Mouse (Mus musculus) MN1 (cell line): ENCODE results near the gene Gm10282.
A peak's percentile ranks its signal among the peaks of the same experiment; 100 is the strongest.

Experiments used
- DNase-seq: peaks from one replicate; pipeline ENCODE4 v3.0.0-alpha.2; 2016; ENCODE audit warnings: low spot score

The Gm10282 gene

GRCm38 (mm10) chr8:72323131-72323725, 18.2 kb upstream of the Gm10282 start:
- DNase-seq: no peak

- DNase-seq: no peak
Observed at GRCm38 (mm10) chr8:72322471-72322889, 17.4 kb upstream of the Gm10282 start.

- no peak for DNase-seq
Observed at GRCm38 (mm10) chr8:72321635-72322441, 16.8 kb upstream of the Gm10282 start.

- DNase-seq: no peak
Observed at GRCm38 (mm10) chr8:72320803-72321583, 15.9 kb upstream of the Gm10282 start.

GRCm38 (mm10) chr8:72319921-72320802, 15.1 kb upstream of the Gm10282 start:
- no peak for DNase-seq

GRCm38 (mm10) chr8:72319397-72319796, 14.3 kb upstream of the Gm10282 start:
- DNase-seq: no peak

GRCm38 (mm10) chr8:72318801-72319322, 13.8 kb upstream of the Gm10282 start, which contains the start of gene Klf2:
Gene Klf2 (plus strand): TSS chr8:72319033.
- DNase-seq: peak; percentile 97

- no peak for DNase-seq
Observed at GRCm38 (mm10) chr8:72317741-72318301, 12.8 kb upstream of the Gm10282 start.

- DNase-seq: no peak
Observed at GRCm38 (mm10) chr8:72316053-72316695, 11.1 kb upstream of the Gm10282 start.

- no peak for DNase-seq
Observed at GRCm38 (mm10) chr8:72312926-72313518, 8.0 kb upstream of the Gm10282 start.

GRCm38 (mm10) chr8:72310849-72311506, 5.9 kb upstream of the Gm10282 start:
- peak; percentile 90 for DNase-seq

- no peak for DNase-seq
Observed at GRCm38 (mm10) chr8:72308276-72308675, 3.2 kb upstream of the Gm10282 start.

- DNase-seq: no peak
Observed at GRCm38 (mm10) chr8:72306913-72307312, 1.9 kb upstream of the Gm10282 start.

- DNase-seq: no peak
Observed at GRCm38 (mm10) chr8:72303633-72304032, 1.4 kb downstream of the Gm10282 start.

- no peak for DNase-seq
Observed at GRCm38 (mm10) chr8:72302986-72303612, 2.0 kb downstream of the Gm10282 start.

GRCm38 (mm10) chr8:72301497-72301896, 3.6 kb downstream of the Gm10282 start:
- no peak for DNase-seq

GRCm38 (mm10) chr8:72300654-72301400, 4.2 kb downstream of the Gm10282 start:
- no peak for DNase-seq

- no peak for DNase-seq
Observed at GRCm38 (mm10) chr8:72298928-72299327, 6.1 kb downstream of the Gm10282 start.
